Mouse (Mus musculus) limb, embryonic 14.5 days (tissue): Measurements from ENCODE around the gene Dock9. TPM values are rescaled to one million over a fixed set of nuclear protein-coding genes. Genes with fewer than 3 reads are reported as not detected.

Source experiments
- ATAC-seq: fragments of 200-750 bp; cut with Nextera tagmentation; 2 replicates; pipeline ENCODE4 v1.8.0; 2017; ENCODE audit warnings: low read depth, moderate number of reproducible peaks, moderate TSS enrichment; ENCODE audit not compliant: low FRiP score
- DNase-seq: peaks from one replicate; pipeline ENCODE4 v3.0.0-alpha.2; 2015; ENCODE audit warnings: low spot score
- H3K27ac ChIP-seq: fragments of 300-500 bp; sonication (generic); replicated peaks from 2 replicates; pipeline ENCODE4 v1.5.1; 2014; ENCODE audit warnings: low read depth, mild to moderate bottlenecking, low read length, moderate library complexity, mixed read lengths
- H3K27me3 ChIP-seq: fragments of 300-500 bp; sonication (generic); 2 replicates; pipeline ENCODE4 v1.6.1; 2014; ENCODE audit warnings: low read length, mixed read lengths; ENCODE audit not compliant: control insufficient read depth, insufficient read depth
- H3K36me3 ChIP-seq: fragments of 300-500 bp; sonication (generic); 2 replicates; pipeline ENCODE4 v1.6.1; 2014; ENCODE audit warnings: mild to moderate bottlenecking, low read length, moderate library complexity, mixed read lengths; ENCODE audit not compliant: control insufficient read depth, insufficient read depth
- H3K4me1 ChIP-seq: fragments of 300-500 bp; sonication (generic); 2 replicates; pipeline ENCODE4 v1.6.1; 2014; ENCODE audit warnings: antibody characterized with exemption, low read length, mixed read lengths; ENCODE audit not compliant: control insufficient read depth, insufficient read depth
- H3K4me2 ChIP-seq: fragments of 300-500 bp; sonication (generic); replicated peaks from 2 replicates; pipeline ENCODE4 v1.6.1; 2014; ENCODE audit warnings: low read depth, mild to moderate bottlenecking, low read length, moderate library complexity; ENCODE audit not compliant: severe bottlenecking
- H3K4me3 ChIP-seq: fragments of 300-500 bp; sonication (generic); replicated peaks from 2 replicates; pipeline ENCODE4 v1.5.1; 2014; ENCODE audit warnings: low read length
- H3K9ac ChIP-seq: fragments of 300-500 bp; sonication (generic); 2 replicates; pipeline ENCODE4 v1.6.1; 2014; ENCODE audit warnings: mild to moderate bottlenecking, low read depth, low read length, moderate library complexity; ENCODE audit not compliant: severe bottlenecking
- H3K9me3 ChIP-seq: fragments of 300-500 bp; sonication (generic); 2 replicates; pipeline ENCODE4 v1.6.1; 2016; ENCODE audit warnings: low read length; ENCODE audit not compliant: control insufficient read depth
- POLR2A ChIP-seq: fragments of 200-500 bp; IDR thresholded peaks from 2 replicates; pipeline ENCODE4 v1.8.0; 2012; ENCODE audit warnings: inconsistent platforms, mild to moderate bottlenecking, moderate library complexity, borderline replicate concordance; ENCODE audit not compliant: insufficient read depth, insufficient read length; ENCODE audit errors: extremely low read depth
- whole genome bisulfite sequencing: fragments of 180-500 bp; shearing (Covaris S2); extraction: QIAGEN DNeasy Blood & Tissue Kit; methylation state at CpG from one replicate; pipeline ENCODE4 v1.1.7; 2014; 5-methylcytosine and 5-hydroxymethylcytosine counted together
- polyA plus RNA-seq, 2 experiments: library from polyadenylated mRNA; depleted of rRNA in 1 of 2; stranded (reverse) in 1 of 2; unstranded in 1 of 2; fragments of >200 nt; fragmentation: Nextera tagmentation in 1 of 2; extraction: Ambion mirVana in 1 of 2; gene quantifications; 2 replicates each; pipeline versions ENCODE4 v1.2.1 to v1.2.3; 2012 to 2014

Dock9 gene
- polyA plus RNA-seq, 2 experiments = 13.8 to 19.7 TPM

DNA sequence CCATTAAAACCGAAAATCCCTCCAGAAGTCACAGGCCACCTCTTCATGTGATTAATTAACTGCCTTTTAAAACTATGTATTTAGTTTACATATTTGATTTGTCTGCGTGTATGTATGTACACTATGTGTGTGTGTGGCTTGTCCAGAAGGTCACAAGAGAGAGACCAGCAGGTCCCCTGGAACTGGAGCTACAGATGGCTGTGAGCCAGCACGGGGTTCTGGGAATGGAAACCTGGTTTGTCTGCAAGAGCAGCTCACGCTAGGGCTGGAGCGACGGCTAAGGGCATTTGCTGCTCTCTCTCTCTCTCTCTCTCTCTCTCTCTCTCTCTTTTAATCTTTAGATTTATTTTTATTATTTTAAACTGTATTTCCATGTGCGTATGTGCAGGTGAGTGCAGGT, 144.4 kb downstream of the Dock9 start:
- Histone ChIP-seq H3K4me2 (no peak overlapping the region), H3K4me1 (peaks cover 26% of the 10 kb centered on the region), H3K27me3 (no peaks in the 10 kb centered on the region), H3K27ac (no peak overlapping the region), H3K9ac (no peak overlapping the region), H3K36me3 (no peaks in the 10 kb centered on the region), H3K4me3 (no peak overlapping the region), H3K9me3 (no peaks in the 10 kb centered on the region)
- DNase-seq (no peak), ATAC-seq (no peak)
- TF ChIP-seq POLR2A = no peak
- WGBS = 45% methylated on average over 7 of the region's 7 CpGs

DNA sequence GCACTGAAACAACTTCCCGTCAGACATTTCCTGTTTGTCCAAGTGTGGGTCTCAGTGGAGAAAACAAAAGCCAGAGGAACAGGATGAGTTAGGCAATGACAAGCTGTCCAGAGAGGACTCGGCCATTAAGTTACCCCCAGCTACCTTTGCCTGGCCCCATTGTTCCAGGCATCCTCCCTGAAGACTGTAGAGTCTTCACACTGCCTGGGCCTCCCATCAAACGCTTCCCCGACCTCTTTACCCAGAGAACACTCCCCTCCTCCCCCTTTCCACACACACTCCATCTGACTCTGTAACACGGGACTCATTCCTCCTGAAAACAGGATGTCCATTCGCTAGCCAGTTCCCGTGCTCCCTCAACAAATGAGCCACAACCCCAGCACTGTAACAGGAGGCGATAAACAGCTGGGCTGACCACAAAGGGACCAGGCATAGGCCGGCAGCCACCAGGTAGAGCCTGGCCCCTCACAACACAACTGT, 149.0 kb downstream of the Dock9 start:
- Histone ChIP-seq H3K4me3 (no peak overlapping the region), H3K4me1 (peaks cover 16% of the 10 kb centered on the region), H3K4me2 (no peak overlapping the region), H3K9ac (no peak overlapping the region), H3K36me3 (no peaks in the 10 kb centered on the region), H3K27ac (peak overlapping the region; percentile 28; the same call in 1 of the 2 replicates), H3K27me3 (no peaks in the 10 kb centered on the region), H3K9me3 (no peaks in the 10 kb centered on the region)
- WGBS = 40% methylated on average over 9 of the region's 9 CpGs
- ATAC-seq (peak; percentile 55; the same call in 1 of the 2 replicates), DNase-seq (peak; percentile 26)
- TF ChIP-seq POLR2A = no peak

DNA sequence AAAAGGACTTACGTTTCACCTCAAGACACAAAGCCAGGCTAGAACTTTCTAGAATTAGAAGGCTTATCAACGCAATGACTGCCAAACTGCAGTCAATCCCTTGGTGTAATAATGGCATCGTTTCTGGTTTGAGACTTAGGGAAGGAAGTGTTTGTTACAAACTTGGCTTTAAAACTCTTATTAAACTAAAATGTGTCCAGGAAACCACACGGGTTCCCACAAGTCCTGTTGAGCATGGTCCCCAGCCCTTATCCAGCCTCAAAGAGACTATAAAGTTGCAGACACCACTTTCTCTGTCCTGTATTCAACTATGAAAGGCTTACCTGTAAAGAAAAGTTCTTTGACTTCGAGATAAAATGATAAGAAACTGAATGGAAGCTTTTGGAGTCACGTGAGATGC, 149.9 kb downstream of the Dock9 start:
- H3K27me3 ChIP-seq = no peaks in the 10 kb centered on the region
- no peaks in the 10 kb centered on the region; the same call in 1 of the 2 replicates for H3K36me3 ChIP-seq
- no peak overlapping the region for H3K9ac ChIP-seq
- TF ChIP-seq POLR2A = no peak
- H3K4me2 ChIP-seq = no peak overlapping the region
- ATAC-seq (no peak), DNase-seq (no peak)
- no peak overlapping the region for H3K4me3 ChIP-seq
- 0 out of 2 replicates have a peak, but pooled peaks cover 8% of the 10 kb centered on the region for H3K4me1 ChIP-seq
- 72% methylated on average over 6 of the region's 6 CpGs for WGBS
- no peaks in the 10 kb centered on the region for H3K9me3 ChIP-seq
- no peak overlapping the region for H3K27ac ChIP-seq

DNA sequence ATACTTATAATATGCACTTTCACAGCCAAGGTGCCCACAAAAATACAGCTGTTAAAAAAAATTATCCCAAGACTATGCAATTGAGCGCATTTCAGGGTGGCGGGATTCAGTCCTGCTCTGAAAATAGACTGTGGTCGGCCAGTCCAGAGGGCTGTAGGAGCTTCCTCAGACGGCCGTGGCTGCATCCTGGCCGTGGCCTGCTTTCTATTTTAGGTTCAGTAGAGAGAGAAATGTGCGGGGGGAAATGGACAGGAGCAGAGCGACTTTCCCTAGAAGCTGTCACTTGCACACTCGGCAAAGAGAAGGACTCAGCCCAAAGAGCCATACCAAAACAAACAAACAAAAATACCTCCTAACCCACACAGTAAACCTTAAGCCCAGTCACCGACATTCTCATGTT, 151.0 kb downstream of the Dock9 start:
- Histone ChIP-seq H3K4me3 (no peak overlapping the region), H3K36me3 (no peaks in the 10 kb centered on the region; the same call in 1 of the 2 replicates), H3K4me2 (no peak overlapping the region), H3K4me1 (0 out of 2 replicates have a peak, but pooled peaks cover 8% of the 10 kb centered on the region), H3K9ac (no peak overlapping the region), H3K27ac (no peak overlapping the region), H3K9me3 (no peaks in the 10 kb centered on the region), H3K27me3 (no peaks in the 10 kb centered on the region)
- DNase-seq (no peak), ATAC-seq (no peak)
- no peak for TF ChIP-seq POLR2A
- 69% methylated on average over 10 of the region's 10 CpGs for WGBS

DNA sequence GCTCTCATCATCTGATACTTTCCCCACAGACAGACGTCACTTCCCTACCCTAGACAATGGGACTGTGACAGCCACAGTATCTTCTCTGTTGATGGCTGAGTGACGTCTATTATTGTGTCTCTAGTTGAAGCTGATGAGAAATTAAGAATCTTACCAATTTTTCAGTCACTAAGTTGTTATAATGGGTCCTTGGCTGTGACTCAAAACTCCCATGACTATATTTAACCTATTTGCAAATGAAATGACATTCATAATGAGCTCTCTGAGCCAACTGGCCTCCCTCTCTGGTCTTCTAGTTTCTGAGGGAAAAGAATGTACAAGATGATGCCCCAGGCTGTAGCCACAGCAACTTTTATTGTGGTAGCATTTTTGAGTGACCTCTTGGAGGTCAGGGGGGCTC, 153.3 kb downstream of the Dock9 start:
- 88% methylated on average over 2 of the region's 2 CpGs for WGBS
- Histone ChIP-seq H3K9me3 (no peaks in the 10 kb centered on the region), H3K27me3 (no peaks in the 10 kb centered on the region), H3K9ac (no peak overlapping the region), H3K27ac (no peak overlapping the region), H3K4me2 (no peak overlapping the region), H3K4me1 (0 out of 2 replicates have a peak, but pooled peaks cover 2% of the 10 kb centered on the region), H3K36me3 (peaks cover 5% of the 10 kb centered on the region), H3K4me3 (no peak overlapping the region)
- TF ChIP-seq POLR2A = no peak
- no peak for DNase-seq
- no peak for ATAC-seq
